Mouse (Mus musculus) stomach, embryonic 14.5 days (tissue): Measurements from ENCODE around the gene Hibadh. TPM values are rescaled to one million over a fixed set of nuclear protein-coding genes. Genes with fewer than 3 reads are reported as not detected.
"Not testable (repeated sequence)": the region's sequence is repeated elsewhere in the genome, so short reads cannot be mapped to it uniquely, and the experiment has no call there.

Source experiments
- ATAC-seq: fragments of 200-750 bp; cut with Nextera tagmentation; 2 replicates; pipeline ENCODE4 v1.8.0; 2017; ENCODE audit warnings: low read depth, moderate TSS enrichment; ENCODE audit not compliant: insufficient number of reproducible peaks, insufficient read depth, low FRiP score
- H3K27ac ChIP-seq: fragments of 300-500 bp; sonication (generic); 2 replicates; pipeline ENCODE4 v1.5.1; 2014; ENCODE audit warnings: mild to moderate bottlenecking, low read length, moderate library complexity, mixed read lengths
- H3K27me3 ChIP-seq: fragments of 300-500 bp; sonication (generic); 2 replicates; pipeline ENCODE4 v1.6.1; 2014; ENCODE audit warnings: low read length, control low read depth, mixed read lengths; ENCODE audit not compliant: control insufficient read depth, insufficient read depth
- H3K36me3 ChIP-seq: fragments of 300-500 bp; sonication (generic); 2 replicates; pipeline ENCODE4 v1.6.1; 2014; ENCODE audit warnings: mild to moderate bottlenecking, control low read depth, low read length, moderate library complexity, mixed read lengths; ENCODE audit not compliant: control insufficient read depth, insufficient read depth
- H3K4me1 ChIP-seq: fragments of 300-500 bp; sonication (generic); 2 replicates; pipeline ENCODE4 v1.6.1; 2014; ENCODE audit warnings: low read length, control low read depth, mixed read lengths; ENCODE audit not compliant: control insufficient read depth, insufficient read depth
- H3K4me2 ChIP-seq: fragments of 300-500 bp; sonication (generic); replicated peaks from 2 replicates; pipeline ENCODE4 v1.6.1; 2014; ENCODE audit warnings: low read depth, low read length, control low read depth
- H3K4me3 ChIP-seq: fragments of 300-500 bp; sonication (generic); 2 replicates; pipeline ENCODE4 v1.5.1; 2014; ENCODE audit warnings: low read depth, low read length, control low read depth
- H3K9ac ChIP-seq: fragments of 300-500 bp; sonication (generic); replicated peaks from 2 replicates; pipeline ENCODE4 v1.6.1; 2014; ENCODE audit warnings: low read depth, mild to moderate bottlenecking, control low read depth, low read length, moderate library complexity, mixed read lengths
- H3K9me3 ChIP-seq: fragments of 300-500 bp; sonication (generic); 2 replicates; pipeline ENCODE4 v1.6.1; 2016; ENCODE audit warnings: low read depth, low read length, control low read depth; ENCODE audit not compliant: control insufficient read depth
- WGBS: fragments of 180-500 bp; shearing (Covaris S2); extraction: QIAGEN DNeasy Blood & Tissue Kit; methylation state at CpG from one replicate; pipeline ENCODE4 v1.1.7; 2014; 5-methylcytosine and 5-hydroxymethylcytosine counted together
- polyA plus RNA-seq: library from polyadenylated mRNA; unstranded; fragments of >200 nt; fragmentation: Nextera tagmentation; extraction: Ambion mirVana; gene quantifications from 2 replicates; pipeline ENCODE4 v1.2.1, GENCODE M21; 2014

Hibadh gene
- 60.9 and 61.8 TPM in 2 replicates for polyA plus RNA-seq

- whole genome bisulfite sequencing, result 0% methylated on average over 34 of the region's 34 CpGs
- peak within 1 kb of the TSS; percentile 72; the same call in 1 of the 2 replicates for H3K27ac ChIP-seq
- H3K4me3 ChIP-seq, result peak within 1 kb of the TSS; percentile 77
- no peaks in the 10 kb centered on the region for H3K9me3 ChIP-seq
- H3K36me3 ChIP-seq, result no peaks in the 10 kb centered on the region
- H3K9ac ChIP-seq, result peak within 1 kb of the TSS; percentile 71
- peak within 1 kb of the TSS; percentile 60 for H3K4me2 ChIP-seq
- H3K27me3 ChIP-seq, result no peaks in the 10 kb centered on the region
- peaks cover 7% of the 10 kb centered on the region; the same call in 1 of the 2 replicates for H3K4me1 ChIP-seq
- ATAC-seq, result peak; percentile 100
Observed at GRCm38 (mm10) chr6:52640224-52640712, at the start of gene Hibadh. Hibadh (minus strand) TSS chr6:52640389.

GRCm38 (mm10) chr6:52686901-52687500 lies 46.8 kb upstream of the Hibadh start:
- Histone ChIP-seq H3K36me3 (no peaks in the 10 kb centered on the region), H3K27me3 (no peaks in the 10 kb centered on the region), H3K4me3 (no peak overlapping the region), H3K4me1 (no peaks in the 10 kb centered on the region), H3K9ac (no peak overlapping the region), H3K9me3 (no peaks in the 10 kb centered on the region), H3K4me2 (no peak overlapping the region), H3K27ac (no peak overlapping the region)
- WGBS, result 76% methylated on average over 5 of the region's 5 CpGs
- no peak for ATAC-seq

GRCm38 (mm10) chr6:52682607-52683006 lies 42.4 kb upstream of the Hibadh start:
- Histone ChIP-seq H3K36me3 (no peaks in the 10 kb centered on the region), H3K27ac (no peak overlapping the region), H3K27me3 (no peaks in the 10 kb centered on the region), H3K4me2 (no peak overlapping the region), H3K9me3 (no peaks in the 10 kb centered on the region), H3K4me3 (no peak overlapping the region), H3K4me1 (0 out of 2 replicates have a peak, but pooled peaks cover 3% of the 10 kb centered on the region), H3K9ac (no peak overlapping the region)
- 87% methylated on average over 3 of the region's 3 CpGs for WGBS
- no peak for ATAC-seq

- WGBS, result 69% methylated on average over 6 of the region's 6 CpGs
- no peak for ATAC-seq
- no peak overlapping the region for H3K27ac ChIP-seq
- H3K4me3 ChIP-seq, result no peak overlapping the region
- no peak overlapping the region for H3K4me2 ChIP-seq
- H3K9ac ChIP-seq, result no peak overlapping the region
- 0 out of 2 replicates have a peak, but pooled peaks cover 3% of the 10 kb centered on the region for H3K4me1 ChIP-seq
- no peaks in the 10 kb centered on the region for H3K36me3 ChIP-seq
- H3K27me3 ChIP-seq, result no peaks in the 10 kb centered on the region
- H3K9me3 ChIP-seq, result no peaks in the 10 kb centered on the region
Observed at GRCm38 (mm10) chr6:52681847-52682485, 41.8 kb upstream of the Hibadh start.

GRCm38 (mm10) chr6:52680458-52681032 lies 40.4 kb upstream of the Hibadh start:
- Histone ChIP-seq H3K27me3 (no peaks in the 10 kb centered on the region), H3K4me1 (0 out of 2 replicates have a peak, but pooled peaks cover 3% of the 10 kb centered on the region), H3K4me3 (no peak overlapping the region), H3K4me2 (no peak overlapping the region), H3K9ac (no peak overlapping the region), H3K36me3 (no peaks in the 10 kb centered on the region), H3K27ac (no peak overlapping the region), H3K9me3 (no peaks in the 10 kb centered on the region)
- WGBS, result 43% methylated on average over 8 of the region's 8 CpGs
- no peak for ATAC-seq

- ATAC-seq, result no peak
- no peak overlapping the region for H3K9ac ChIP-seq
- WGBS, result 82% methylated on average over 9 of the region's 9 CpGs
- no peak overlapping the region for H3K4me3 ChIP-seq
- H3K36me3 ChIP-seq, result no peaks in the 10 kb centered on the region
- no peaks in the 10 kb centered on the region for H3K27me3 ChIP-seq
- no peak overlapping the region for H3K4me2 ChIP-seq
- H3K4me1 ChIP-seq, result 0 out of 2 replicates have a peak, but pooled peaks cover 3% of the 10 kb centered on the region
- no peak overlapping the region for H3K27ac ChIP-seq
- no peaks in the 10 kb centered on the region for H3K9me3 ChIP-seq
Observed at GRCm38 (mm10) chr6:52679565-52679964, 39.4 kb upstream of the Hibadh start.

GRCm38 (mm10) chr6:52677534-52677933 lies 37.3 kb upstream of the Hibadh start:
- not testable (repeated sequence) for H3K4me3 ChIP-seq, H3K4me1 ChIP-seq, ATAC-seq, H3K27ac ChIP-seq, H3K36me3 ChIP-seq, H3K9ac ChIP-seq, H3K27me3 ChIP-seq, H3K9me3 ChIP-seq, H3K4me2 ChIP-seq
- WGBS, result 80% methylated on average over 4 of the region's 4 CpGs

- Histone ChIP-seq H3K36me3 (no peaks in the 10 kb centered on the region), H3K4me3 (no peak overlapping the region), H3K4me1 (0 out of 2 replicates have a peak, but pooled peaks cover 2% of the 10 kb centered on the region), H3K9ac (no peak overlapping the region), H3K4me2 (no peak overlapping the region), H3K27me3 (no peaks in the 10 kb centered on the region), H3K9me3 (no peaks in the 10 kb centered on the region), H3K27ac (peak overlapping the region; percentile 10; the same call in 1 of the 2 replicates)
- 59% methylated on average over 4 of the region's 4 CpGs for WGBS
- ATAC-seq, result no peak; the same call in 1 of the 2 replicates
Observed at GRCm38 (mm10) chr6:52675222-52675921, 35.2 kb upstream of the Hibadh start.
